Mouse (Mus musculus) thymus, adult 2 months (tissue): ENCODE measurements around the gene Zfp719.

ENCODE experiments used
- CTCF ChIP-seq: fragments of 200-500 bp; IDR thresholded peaks from 2 replicates; pipeline ENCODE4 v1.5.1; 2012; ENCODE audit warnings: mild to moderate bottlenecking, control low read depth, low read length, moderate library complexity, borderline replicate concordance; ENCODE audit not compliant: control insufficient read depth, poor library complexity, insufficient read depth; ENCODE audit errors: extremely low read depth
- POLR2A ChIP-seq: fragments of 200-500 bp; IDR thresholded peaks from 2 replicates; pipeline ENCODE4 v1.6.1; 2012; ENCODE audit warnings: mild to moderate bottlenecking, low read length, control low read depth, moderate library complexity; ENCODE audit not compliant: control insufficient read depth, poor library complexity, insufficient read depth; ENCODE audit errors: extremely low read depth

- TF ChIP-seq CTCF = no peak
- TF ChIP-seq POLR2A = no peak
Observed at GRCm38 (mm10) chr7:43553153-43553552, 26.3 kb upstream of the Zfp719 start.
